In the genomic region with DNA sequence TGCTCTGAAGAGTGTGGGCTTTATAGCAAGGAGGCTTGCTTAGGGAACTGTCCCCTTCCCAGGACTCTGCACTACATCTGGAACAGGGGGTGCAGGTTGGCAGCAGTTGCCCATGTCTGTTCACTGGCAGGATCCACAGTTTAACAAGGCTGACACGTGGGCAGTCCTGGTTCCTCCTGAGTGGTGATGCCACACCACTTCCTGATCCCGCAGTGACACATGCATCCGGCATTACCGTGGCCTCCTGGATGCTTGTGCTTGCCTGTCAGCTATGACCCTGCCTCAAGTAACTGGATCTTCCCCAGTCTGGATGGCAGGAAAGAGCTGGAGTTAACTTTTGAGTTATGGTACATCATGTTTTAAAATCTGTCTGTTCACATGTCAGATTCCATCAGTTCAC, we compare ENCODE assay signal across 10 mouse cellular contexts.
"Had no signal": no experiment of that assay in that cellular context is flagged by ENCODE, and none has a peak within 500 bp of the region (broad histone marks: within the 10 kb centered on the region; RNA-seq: fewer than 3 reads in every experiment).

No protein-coding gene starts in this region.

- ATAC-seq: intestine, postnatal 0 days; lung, postnatal 0 days had no signal

- H3K4me3 ChIP-seq: left cerebral cortex, adult 2 months; limb, embryonic 10.5 days; liver, embryonic 15.5 days; midbrain, embryonic 12.5 days had no signal

- H3K9me3 ChIP-seq: limb, embryonic 10.5 days; liver, embryonic 15.5 days; midbrain, embryonic 12.5 days had no signal

- H3K27me3 ChIP-seq: liver, embryonic 15.5 days; midbrain, embryonic 12.5 days had no signal

- H3K4me1 ChIP-seq: limb, embryonic 10.5 days; liver, embryonic 15.5 days; midbrain, embryonic 12.5 days had no signal

- H3K27ac ChIP-seq: left cerebral cortex, adult 2 months; limb, embryonic 10.5 days; liver, embryonic 15.5 days; midbrain, embryonic 12.5 days had no signal

- DNase-seq: lung, adult 2 months; lung, postnatal 36 days; right cerebral cortex, postnatal 14 days; thymus, postnatal 36 days had no signal
